Mouse (Mus musculus) bone marrow macrophage, adult 2 months (primary cell): Measurements from ENCODE around the gene Apcs.

ENCODE experiments used
- CTCF ChIP-seq: IDR thresholded peaks from 2 replicates; pipeline ENCODE4 v1.5.1; 2012; ENCODE audit warnings: low read depth, mild to moderate bottlenecking, low read length, moderate library complexity
- POLR2A ChIP-seq: IDR thresholded peaks from 2 replicates; pipeline ENCODE4 v1.6.1; 2012; ENCODE audit warnings: mild to moderate bottlenecking, low read depth, low read length, borderline replicate concordance

DNA sequence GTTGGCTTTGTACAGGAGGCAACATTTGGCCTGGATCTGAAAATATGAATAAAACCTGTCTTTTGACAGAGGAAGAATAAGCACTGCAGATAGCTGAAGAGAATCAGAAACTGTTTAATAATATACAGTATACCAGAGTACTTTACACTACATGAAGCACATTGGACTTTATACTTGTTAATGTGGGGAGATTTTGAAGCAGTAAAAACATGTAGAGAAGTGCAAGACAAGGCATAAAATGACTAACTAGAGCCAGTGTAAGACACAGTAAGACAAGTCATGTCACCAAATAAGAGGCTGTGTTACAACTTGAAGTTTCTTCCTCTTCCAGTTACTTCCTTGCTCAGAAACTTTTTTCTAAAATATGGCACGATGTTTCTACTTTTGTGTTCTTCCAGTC is 22.3 kb upstream of the Apcs start:
- TF ChIP-seq CTCF = no peak
- no peak for TF ChIP-seq POLR2A
